Mouse (Mus musculus) heart, embryonic 10.5 days (tissue): ENCODE measurements around the gene Aldh16a1. TPM values are rescaled to one million over a fixed set of nuclear protein-coding genes. Genes with fewer than 3 reads are reported as not detected.

Source experiments
- DNase-seq: peaks from one replicate; pipeline ENCODE4 v3.0.0-alpha.2; 2017; ENCODE audit warnings: low spot score
- H3K27ac ChIP-seq: fragments of 300-500 bp; sonication (generic); 2 replicates; pipeline ENCODE4 v1.5.1; 2016; ENCODE audit warnings: mild to moderate bottlenecking
- H3K27me3 ChIP-seq: fragments of 300-500 bp; sonication (generic); 2 replicates; pipeline ENCODE4 v1.6.1; 2016; ENCODE audit warnings: mild to moderate bottlenecking; ENCODE audit not compliant: poor library complexity, insufficient read depth, severe bottlenecking
- H3K36me3 ChIP-seq: fragments of 300-500 bp; sonication (generic); 2 replicates; pipeline ENCODE4 v1.6.1; 2016; ENCODE audit warnings: mild to moderate bottlenecking, moderate library complexity
- H3K4me1 ChIP-seq: fragments of 300-500 bp; sonication (generic); 2 replicates; pipeline ENCODE4 v1.6.1; 2016; ENCODE audit warnings: mild to moderate bottlenecking
- H3K4me3 ChIP-seq: fragments of 300-500 bp; sonication (generic); 2 replicates; pipeline ENCODE4 v1.5.1; 2016; ENCODE audit warnings: mild to moderate bottlenecking, moderate library complexity
- H3K9me3 ChIP-seq: fragments of 300-500 bp; sonication (generic); 2 replicates; pipeline ENCODE4 v1.6.1; 2016; ENCODE audit warnings: mild to moderate bottlenecking, moderate library complexity
- WGBS: fragments of 180-500 bp; shearing (Covaris S2); methylation state at CpG from one replicate; pipeline ENCODE4 v1.1.7; 2016; 5-methylcytosine and 5-hydroxymethylcytosine counted together
- polyA plus RNA-seq: library from polyadenylated mRNA; unstranded; fragments of >200 nt; fragmentation: Nextera tagmentation; extraction: Ambion mirVana; gene quantifications from 2 replicates; pipeline ENCODE4 v1.2.1, GENCODE M21; 2016

The Aldh16a1 gene
- polyA plus RNA-seq, 1 experiment from 2014 or later = 45.2 TPM

GRCm38 (mm10) chr7:45149545-45149944 lies 4.8 kb downstream of the Aldh16a1 start:
- Histone ChIP-seq H3K27ac (no peak overlapping the region; the same call in 1 of the 2 replicates), H3K4me3 (no peak overlapping the region), H3K9me3 (no peaks in the 10 kb centered on the region), H3K4me1 (peaks cover 27% of the 10 kb centered on the region; the same call in 1 of the 2 replicates), H3K27me3 (no peaks in the 10 kb centered on the region), H3K36me3 (peaks cover 36% of the 10 kb centered on the region)
- WGBS = 60% methylated on average over 6 of the region's 6 CpGs
- no peak for DNase-seq

GRCm38 (mm10) chr7:45148534-45149098 lies 5.8 kb downstream of the Aldh16a1 start:
- H3K4me1 ChIP-seq = peaks cover 25% of the 10 kb centered on the region; the same call in 1 of the 2 replicates
- peak overlapping the region; percentile 62 for H3K27ac ChIP-seq
- 37% methylated on average over 4 of the region's 4 CpGs for WGBS
- H3K9me3 ChIP-seq = no peaks in the 10 kb centered on the region
- no peak for DNase-seq
- no peaks in the 10 kb centered on the region for H3K27me3 ChIP-seq
- H3K36me3 ChIP-seq = peaks cover 44% of the 10 kb centered on the region
- H3K4me3 ChIP-seq = no peak overlapping the region

DNA sequence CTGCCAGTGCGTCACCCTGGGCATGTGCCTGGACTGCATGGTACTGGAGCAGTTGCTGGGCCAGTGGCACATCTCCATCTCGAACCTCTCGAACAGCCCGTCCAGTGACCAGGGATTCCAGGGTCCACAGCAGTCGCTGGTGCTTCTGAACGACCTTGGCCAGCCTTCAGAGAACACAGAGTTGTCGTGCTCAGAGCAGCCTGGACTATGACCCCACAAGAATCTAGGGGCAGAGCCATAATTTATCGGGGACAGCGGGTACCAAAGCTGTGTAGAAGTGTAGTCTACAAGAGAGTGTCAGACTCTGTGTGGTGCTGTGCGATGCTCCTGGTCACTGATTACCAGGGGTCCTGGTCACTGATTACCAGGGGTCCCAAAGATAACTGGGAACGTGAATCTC lies 6.5 kb downstream of the Aldh16a1 start:
- no peaks in the 10 kb centered on the region for H3K9me3 ChIP-seq
- WGBS = 74% methylated on average over 11 of the region's 11 CpGs
- no peaks in the 10 kb centered on the region for H3K27me3 ChIP-seq
- 0 out of 2 replicates have a peak overlapping the region, but pooled peaks have one; percentile 62 for H3K27ac ChIP-seq
- no peak for DNase-seq
- no peak overlapping the region for H3K4me3 ChIP-seq
- peaks cover 23% of the 10 kb centered on the region; the same call in 1 of the 2 replicates for H3K4me1 ChIP-seq
- peaks cover 51% of the 10 kb centered on the region for H3K36me3 ChIP-seq

DNA sequence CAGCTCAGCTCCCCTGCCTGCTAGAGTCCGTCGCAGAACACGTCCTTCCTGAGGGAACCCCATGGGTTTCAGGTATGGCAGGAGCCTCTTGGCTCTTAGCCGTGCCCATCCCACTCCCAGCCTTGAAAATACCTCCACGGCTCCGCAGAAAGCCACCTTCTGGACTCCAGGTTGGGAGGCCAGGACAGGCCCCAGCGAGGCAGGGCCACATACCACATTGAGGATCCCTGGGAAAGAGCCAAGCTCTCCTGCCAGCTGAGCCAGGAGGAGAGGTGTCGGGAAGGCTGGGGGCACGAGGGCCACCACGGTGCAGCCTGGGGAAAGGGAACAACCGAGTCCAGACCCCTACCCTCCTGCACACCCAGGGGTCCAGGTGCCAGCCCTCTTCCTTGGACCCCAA lies 7.1 kb downstream of the Aldh16a1 start:
- Histone ChIP-seq H3K27ac (no peak overlapping the region), H3K9me3 (no peaks in the 10 kb centered on the region), H3K4me3 (no peak overlapping the region), H3K4me1 (peaks cover 23% of the 10 kb centered on the region; the same call in 1 of the 2 replicates), H3K27me3 (no peaks in the 10 kb centered on the region), H3K36me3 (peaks cover 57% of the 10 kb centered on the region)
- DNase-seq = no peak
- 87% methylated on average over 11 of the region's 11 CpGs for WGBS

DNA sequence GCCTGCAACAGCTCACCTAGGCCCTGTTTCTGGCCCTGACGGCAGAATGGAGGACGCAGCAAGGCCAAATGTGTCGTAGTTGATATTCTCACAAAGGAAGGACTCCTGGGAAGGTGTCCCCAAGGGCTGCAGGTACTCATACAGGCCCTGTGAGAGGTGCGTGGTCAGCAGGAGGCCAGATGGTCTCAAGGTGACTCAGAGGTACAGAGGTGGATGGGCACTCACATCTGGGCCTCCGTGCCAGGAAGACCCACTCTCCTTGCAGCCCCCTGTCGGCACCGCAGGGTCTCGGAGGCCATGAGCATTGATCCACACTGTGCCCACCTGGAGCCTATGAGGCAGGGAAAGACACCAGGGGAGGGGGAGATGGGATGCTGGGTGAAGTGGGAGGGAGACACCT lies 8.9 kb downstream of the Aldh16a1 start:
- Histone ChIP-seq H3K9me3 (no peaks in the 10 kb centered on the region), H3K36me3 (peaks cover 67% of the 10 kb centered on the region), H3K4me3 (no peak overlapping the region), H3K27me3 (no peaks in the 10 kb centered on the region), H3K4me1 (peaks cover 20% of the 10 kb centered on the region; the same call in 1 of the 2 replicates), H3K27ac (no peak overlapping the region)
- WGBS = 93% methylated on average over 8 of the region's 8 CpGs
- DNase-seq = no peak

GRCm38 (mm10) chr7:45144368-45145174 lies 9.8 kb downstream of the Aldh16a1 start:
- Histone ChIP-seq H3K9me3 (no peaks in the 10 kb centered on the region), H3K4me1 (peaks cover 22% of the 10 kb centered on the region; the same call in 1 of the 2 replicates), H3K27ac (no peak overlapping the region), H3K4me3 (no peak overlapping the region), H3K36me3 (peaks cover 67% of the 10 kb centered on the region), H3K27me3 (no peaks in the 10 kb centered on the region)
- no peak for DNase-seq
- WGBS = 88% methylated on average over 13 of the region's 13 CpGs

GRCm38 (mm10) chr7:45141914-45142313 lies 12.5 kb downstream of the Aldh16a1 start:
- Histone ChIP-seq H3K36me3 (peaks cover 54% of the 10 kb centered on the region), H3K4me3 (no peak overlapping the region), H3K9me3 (no peaks in the 10 kb centered on the region), H3K27ac (no peak overlapping the region), H3K27me3 (peaks cover 5% of the 10 kb centered on the region; the same call in 1 of the 2 replicates), H3K4me1 (0 out of 2 replicates have a peak, but pooled peaks cover 9% of the 10 kb centered on the region)
- 87% methylated on average over 5 of the region's 5 CpGs for WGBS
- DNase-seq = no peak

DNA sequence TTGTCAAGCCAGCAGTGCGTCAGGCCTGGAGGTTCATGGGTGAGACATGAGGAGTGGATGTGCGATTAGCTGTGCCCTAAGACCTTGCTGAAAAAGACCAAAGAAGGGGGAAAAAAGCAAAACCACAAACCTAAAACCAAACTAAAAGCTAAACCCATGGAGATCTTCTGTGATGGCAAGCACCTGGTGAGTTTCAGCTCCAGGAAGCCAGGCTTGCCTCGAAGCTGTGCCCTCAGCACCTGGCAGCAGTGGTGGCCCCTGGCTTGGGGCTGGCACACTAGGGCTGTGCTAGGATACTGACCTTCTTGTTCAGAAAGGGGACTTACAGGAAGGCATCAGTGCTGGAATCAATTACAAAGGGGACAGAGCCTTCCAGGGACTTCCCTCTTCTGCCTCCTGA lies 13.1 kb downstream of the Aldh16a1 start:
- 89% methylated on average over 3 of the region's 3 CpGs for WGBS
- 0 out of 2 replicates have a peak, but pooled peaks cover 9% of the 10 kb centered on the region for H3K4me1 ChIP-seq
- no peak overlapping the region for H3K4me3 ChIP-seq
- no peaks in the 10 kb centered on the region for H3K9me3 ChIP-seq
- H3K27ac ChIP-seq = no peak overlapping the region
- H3K36me3 ChIP-seq = peaks cover 48% of the 10 kb centered on the region
- H3K27me3 ChIP-seq = peaks cover 5% of the 10 kb centered on the region; the same call in 1 of the 2 replicates
- no peak for DNase-seq

DNA sequence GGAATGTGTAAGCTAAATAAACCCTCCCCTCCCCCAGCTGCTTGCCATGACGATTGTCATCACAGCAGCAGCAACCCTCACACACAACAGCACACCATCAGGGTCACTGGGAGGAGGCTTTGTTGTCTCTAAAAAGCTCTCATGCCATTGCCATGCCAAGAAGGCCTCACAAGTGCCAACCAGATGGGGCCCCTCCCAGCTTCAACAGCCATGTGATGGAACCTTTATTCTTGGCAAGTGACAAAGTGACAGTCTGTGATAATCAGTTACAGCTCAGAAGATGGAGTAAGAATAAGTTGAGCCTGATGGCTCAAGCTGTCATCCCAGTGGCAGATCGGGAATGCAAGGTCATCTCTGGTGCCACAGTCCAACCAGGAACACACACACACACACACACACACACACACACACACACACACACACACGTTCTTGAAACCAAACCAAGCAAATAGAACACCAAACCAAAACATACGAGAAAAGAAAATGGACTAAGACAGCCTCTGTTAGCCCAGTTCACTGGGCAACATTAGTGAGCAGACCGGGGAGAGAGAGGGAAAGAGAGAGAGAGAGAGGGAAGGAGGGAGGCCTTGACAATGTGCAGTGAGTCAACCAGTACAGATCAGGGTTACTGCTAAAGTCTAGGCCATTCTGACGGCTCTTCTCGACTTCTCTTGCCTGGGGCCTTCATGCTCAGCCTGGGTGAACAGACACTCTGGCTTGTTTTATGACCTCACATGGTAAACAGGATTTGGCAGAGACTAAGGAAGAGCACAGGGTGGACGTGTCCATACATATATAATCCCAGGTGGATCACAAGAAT lies 14.3 kb downstream of the Aldh16a1 start:
- no peak for DNase-seq
- Histone ChIP-seq H3K9me3 (no peaks in the 10 kb centered on the region), H3K4me3 (no peak overlapping the region), H3K4me1 (peaks cover 17% of the 10 kb centered on the region), H3K36me3 (peaks cover 36% of the 10 kb centered on the region), H3K27ac (no peak overlapping the region), H3K27me3 (peaks cover 15% of the 10 kb centered on the region)
- 77% methylated on average over 8 of the region's 8 CpGs for WGBS

- 87% methylated on average over 1 of the region's 1 CpGs for WGBS
- no peak for DNase-seq
- peaks cover 24% of the 10 kb centered on the region for H3K27me3 ChIP-seq
- H3K9me3 ChIP-seq = no peaks in the 10 kb centered on the region
- H3K27ac ChIP-seq = peak overlapping the region; percentile 42
- peaks cover 31% of the 10 kb centered on the region for H3K4me1 ChIP-seq
- peaks cover 20% of the 10 kb centered on the region for H3K36me3 ChIP-seq
- no peak overlapping the region for H3K4me3 ChIP-seq
Measured at GRCm38 (mm10) chr7:45138403-45138802, 16.0 kb downstream of the Aldh16a1 start.

DNA sequence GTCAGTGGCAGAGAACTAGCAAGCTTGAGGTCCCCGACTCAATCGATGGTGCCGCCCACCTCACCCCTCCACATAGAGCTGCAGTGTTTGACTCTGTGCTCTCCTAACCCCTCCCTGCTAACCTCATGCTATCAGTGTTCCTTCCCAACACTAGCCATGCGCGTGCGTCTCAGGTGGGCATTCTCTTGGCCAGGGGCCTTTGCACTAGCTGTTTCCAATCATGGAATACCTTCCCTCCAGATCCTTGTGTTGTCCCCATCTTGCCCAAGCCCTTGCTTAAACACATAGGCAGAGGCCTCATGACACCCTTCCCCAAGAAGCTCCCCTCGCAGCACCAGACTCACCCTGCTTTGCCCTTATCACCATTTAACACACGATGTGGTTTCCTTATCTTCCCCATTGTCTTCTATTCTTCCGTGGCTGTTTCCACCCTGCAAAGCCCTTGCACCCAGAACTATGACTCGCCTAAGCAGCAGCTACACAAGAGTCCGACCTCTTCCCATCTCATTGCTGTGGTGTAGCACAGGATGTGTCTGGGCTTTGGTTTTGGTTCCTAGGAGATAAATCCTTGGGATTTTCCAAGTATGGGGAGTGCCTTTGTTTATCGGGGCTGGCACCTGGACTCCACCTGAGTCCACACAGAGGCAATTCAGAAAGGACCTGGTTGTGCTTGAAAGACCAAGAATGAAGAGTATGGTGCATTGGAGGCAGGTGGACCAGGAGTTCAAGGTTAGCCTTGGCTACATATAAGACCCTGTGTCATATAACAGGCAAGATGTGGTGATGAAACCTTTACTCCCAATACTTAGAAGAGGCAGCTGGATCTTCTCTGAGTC lies 17.0 kb downstream of the Aldh16a1 start:
- H3K36me3 ChIP-seq = peaks cover 11% of the 10 kb centered on the region
- 58% methylated on average over 12 of the region's 12 CpGs for WGBS
- H3K4me1 ChIP-seq = peaks cover 31% of the 10 kb centered on the region
- 0 out of 2 replicates have a peak overlapping the region, but pooled peaks have one; percentile 16 for H3K4me3 ChIP-seq
- peaks cover 24% of the 10 kb centered on the region for H3K27me3 ChIP-seq
- peak overlapping the region; percentile 42 for H3K27ac ChIP-seq
- H3K9me3 ChIP-seq = no peaks in the 10 kb centered on the region
- DNase-seq = peak; percentile 91

DNA sequence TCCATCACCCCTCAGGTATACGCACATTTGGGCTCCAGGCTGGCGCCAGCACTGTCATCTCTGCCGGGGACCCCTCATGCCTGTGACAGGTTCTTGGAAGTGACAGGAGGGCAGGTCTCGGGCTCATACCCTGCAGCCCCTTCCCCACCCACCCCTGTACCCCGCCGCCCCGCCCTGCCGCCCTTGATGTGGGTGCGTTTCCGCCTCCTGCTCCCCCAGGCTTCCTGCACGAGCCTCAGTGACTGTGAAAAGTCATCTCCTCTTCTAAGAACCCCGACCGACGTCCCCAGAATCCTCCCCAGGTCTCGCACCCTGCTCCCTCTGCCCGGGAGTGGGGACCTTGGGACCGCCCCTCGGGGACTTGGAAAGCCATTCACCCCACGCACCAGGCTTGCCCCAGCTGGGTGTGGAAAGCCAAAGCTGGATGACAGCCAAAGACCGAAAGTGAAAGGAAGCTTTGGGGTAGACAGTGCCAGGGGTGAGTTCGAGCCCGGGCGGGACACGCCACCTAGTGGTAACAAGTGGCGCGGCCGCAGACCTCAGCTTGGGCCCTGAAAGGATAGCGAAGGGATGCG lies 18.3 kb downstream of the Aldh16a1 start, which contains the start of the genes Gm45713 and Flt3l:
Gene Gm45713, minus strand, starts transcription at position 239 of the 575 bp plus-strand sequence.
Gene Flt3l, minus strand, starts transcription at position 440 of the 575 bp plus-strand sequence.
- Histone ChIP-seq H3K27ac (peak within 1 kb of the TSS; percentile 87), H3K9me3 (no peaks in the 10 kb centered on the region), H3K36me3 (no peaks in the 10 kb centered on the region), H3K27me3 (peaks cover 30% of the 10 kb centered on the region), H3K4me1 (peaks cover 39% of the 10 kb centered on the region), H3K4me3 (peak within 1 kb of the TSS; percentile 78)
- peak; percentile 94 for DNase-seq
- WGBS = 4% methylated on average over 29 of the region's 29 CpGs
